Mouse (Mus musculus) heart, postnatal 0 days (tissue): Measurements from ENCODE around the gene Capza2.

Source experiments
- CTCF ChIP-seq: IDR thresholded peaks from 2 replicates; pipeline ENCODE4 v1.5.1; 2016; ENCODE audit warnings: antibody characterized with exemption, control low read depth, low read depth
- EP300 ChIP-seq: IDR thresholded peaks from 2 replicates; pipeline ENCODE4 v1.6.1; 2016; ENCODE audit warnings: antibody characterized with exemption, low read depth

DNA sequence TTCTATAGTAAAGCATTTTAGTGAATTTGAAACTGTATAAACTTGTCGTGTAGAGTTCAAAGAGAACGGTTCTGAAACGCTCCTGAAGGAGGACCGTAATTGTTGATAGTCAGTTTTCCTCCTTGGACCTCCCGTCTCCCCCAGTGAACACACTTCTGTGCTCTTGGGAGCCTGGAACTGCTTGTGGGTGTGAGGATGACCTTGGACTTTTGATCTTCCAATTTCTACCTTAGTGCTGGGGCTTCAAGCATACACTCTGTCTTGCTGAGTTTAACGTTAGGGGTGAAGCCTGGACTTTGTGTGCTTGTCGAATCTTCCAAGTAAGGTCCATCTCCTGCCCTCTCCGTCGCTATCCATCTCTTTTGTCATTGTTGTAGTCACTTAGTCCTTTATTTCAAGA lies 4.0 kb downstream of the Capza2 start:
- TF ChIP-seq EP300 (no peak), CTCF (no peak)
